Mouse (Mus musculus): ENCODE results near the gene Drd5. TPM values are rescaled to one million over a fixed set of nuclear protein-coding genes. Genes with fewer than 3 reads are reported as not detected.

Gene Drd5
- not detected for total RNA-seq (2023)

DNA sequence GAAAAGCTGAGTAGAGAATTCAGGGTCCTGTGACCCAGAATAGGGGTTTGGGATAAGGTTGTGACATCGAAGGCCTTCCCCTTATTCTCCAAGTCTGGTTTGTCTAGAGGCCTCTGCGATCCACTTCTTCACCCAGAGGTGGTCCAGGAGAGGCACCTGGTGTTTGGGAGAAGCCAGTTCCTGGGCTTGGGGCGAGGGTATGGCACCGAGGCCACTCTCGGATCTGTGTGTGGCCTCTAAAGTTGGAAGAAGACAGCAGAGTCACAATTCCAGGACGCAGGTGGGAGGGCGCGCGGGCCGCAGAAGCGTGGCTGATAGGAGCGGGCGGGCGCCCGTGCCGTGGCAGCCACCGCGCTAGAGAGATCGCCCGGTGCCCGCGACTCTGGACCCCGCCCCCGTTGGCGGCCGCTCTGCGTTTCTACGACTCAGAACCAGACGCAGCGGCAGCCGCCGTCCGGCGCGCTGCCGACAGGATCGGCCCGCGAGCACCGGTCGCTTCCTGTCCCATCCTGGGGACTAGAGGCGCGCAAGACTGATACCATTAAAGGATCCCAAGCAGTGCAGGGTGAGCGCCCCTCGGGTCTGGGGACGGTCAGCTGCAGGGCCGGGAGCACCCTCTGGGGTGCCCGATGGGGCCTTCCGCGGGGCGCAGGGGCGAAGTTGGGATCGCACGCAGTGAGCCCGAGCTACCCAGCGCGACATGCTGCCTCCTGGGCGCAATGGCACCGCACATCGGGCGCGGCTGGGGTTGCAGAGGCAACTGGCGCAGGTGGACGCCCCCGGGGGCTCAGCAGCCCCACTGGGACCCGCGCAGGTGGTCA is at the start of gene Drd5:
TSS of gene Drd5 (plus strand) at position 402 of the 821 bp plus-strand sequence.

DNA sequence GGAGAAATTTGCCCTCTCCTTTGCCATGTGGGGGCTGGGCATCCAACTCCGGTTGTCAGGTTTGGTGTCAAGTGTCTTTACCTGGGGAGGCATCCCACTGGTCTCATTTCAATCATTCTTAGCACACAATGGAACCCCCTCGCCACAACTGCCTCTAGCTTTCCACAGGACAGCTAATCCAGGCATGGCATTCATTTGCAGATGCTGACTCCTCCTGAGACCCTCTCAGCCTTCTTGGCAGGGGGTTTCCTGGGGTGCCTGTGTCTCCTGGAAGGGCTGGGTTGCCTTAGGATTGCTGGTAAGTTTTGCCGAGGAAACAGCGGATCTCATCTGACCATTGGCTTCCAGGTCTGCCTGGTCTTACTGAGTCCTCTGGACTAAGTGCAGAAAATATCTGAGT is 43.4 kb upstream of the Drd5 start, which contains the start of gene Otop1:
TSS of gene Otop1 (plus strand) at position 202 of the 400 bp plus-strand sequence.

Other genes starting within 250 kb of the Drd5 start
- not detected for gene Nsg1, start 159.5 kb upstream of the Drd5 start, total RNA-seq (2023)
- gene Zbtb49, start 98.9 kb upstream of the Drd5 start, total RNA-seq (2023): 1 to 10 TPM; 7.6 to 8.1 TPM
- gene Lyar, start 98.9 kb upstream of the Drd5 start, total RNA-seq (2023): 10 to 100 TPM; 11.1 to 15.9 TPM
- 10 to 100 TPM; 33.3 to 41.5 TPM for gene Tmem128, start 59.2 kb upstream of the Drd5 start, total RNA-seq (2023)
- not detected for gene Otop1, start 43.4 kb upstream of the Drd5 start, total RNA-seq (2023)
- gene Slc2a9, start 183.8 kb downstream of the Drd5 start, total RNA-seq (2023): 10 to 100 TPM; 28.2 to 30.5 TPM
- 100 to 1,000 TPM; 425 to 449 TPM for gene Wdr1, start 243.9 kb downstream of the Drd5 start, total RNA-seq (2023)

All from neutrophil, adult 83 days (primary cell).